Mouse (Mus musculus): ENCODE data around the gene Rere.

DNA sequence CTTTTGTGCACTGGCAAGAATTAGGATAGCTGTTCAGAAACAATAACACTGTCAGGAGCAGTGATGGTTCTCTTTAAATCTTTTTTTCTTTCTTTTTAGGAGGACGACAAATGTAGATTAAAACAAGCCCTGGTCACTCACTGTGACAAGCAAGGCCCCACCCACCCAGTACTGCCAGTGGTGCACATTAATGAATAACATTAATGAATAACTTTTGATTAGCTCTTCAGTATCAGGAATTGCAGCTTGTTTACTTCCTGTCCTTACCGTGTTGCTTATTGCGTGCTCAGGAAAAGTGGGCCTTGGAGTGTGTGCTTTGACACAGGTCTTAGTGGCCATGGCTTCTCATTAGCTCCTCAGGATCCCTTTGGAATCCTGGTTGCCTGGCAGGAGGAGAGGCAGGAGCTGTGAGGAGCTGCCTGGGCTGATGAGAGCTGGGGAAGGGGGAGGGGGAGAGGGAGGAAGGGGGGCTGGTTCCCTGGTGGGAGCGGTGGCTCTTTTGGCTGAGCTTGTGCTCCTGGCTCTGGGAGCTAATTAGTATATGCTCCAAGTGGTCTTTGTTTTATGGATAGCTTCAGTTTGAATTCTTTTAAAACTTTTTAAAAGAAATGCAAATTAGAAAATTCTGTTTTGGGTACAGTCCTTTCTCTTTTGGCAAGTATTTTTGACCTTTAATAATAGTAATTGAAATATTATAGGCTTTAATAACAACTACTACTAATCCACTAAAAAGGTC lies 65.4 kb downstream of the Rere start:
- TF ChIP-seq ZNF384 (IDR thresholded peaks at IDR 0.05; ENCODE audit: low read depth, low read length) (no peak), MAFK (IDR thresholded peaks at IDR 0.05; ENCODE audit: insufficient read depth, low read depth, low read length) (no peak), ZC3H11A (IDR thresholded peaks at IDR 0.05; ENCODE audit: borderline replicate concordance, low read depth, low read length) (no peak), HCFC1 (IDR thresholded peaks at IDR 0.05; ENCODE audit: borderline replicate concordance, insufficient read depth, low read length) (no peak), CHD2 (IDR thresholded peaks at IDR 0.05; ENCODE audit: low read depth, low read length) (no peak)
